8 mouse cellular contexts compared by ENCODE assay signal in the genomic region with DNA sequence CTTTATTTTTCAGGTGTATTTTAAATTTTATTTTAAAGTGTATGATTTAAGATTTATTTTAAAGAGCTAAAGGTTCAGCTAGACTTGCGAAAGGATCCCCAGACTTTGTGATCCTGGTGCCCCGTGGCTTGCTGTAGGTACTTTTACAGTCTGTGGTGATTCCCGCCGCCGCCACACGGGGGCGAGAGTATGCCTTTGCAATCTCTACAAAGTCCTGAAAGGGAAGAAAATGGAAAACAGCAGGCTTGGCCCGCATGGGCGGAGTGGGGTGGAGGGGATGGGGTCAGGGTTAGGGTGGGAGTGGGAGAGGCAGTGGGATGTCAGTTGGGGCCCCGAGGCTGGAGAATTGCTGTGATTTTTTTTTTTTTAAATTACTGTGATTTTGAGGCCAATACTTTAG. TPM values are rescaled to one million over a fixed set of nuclear protein-coding genes. Genes with fewer than 3 reads are reported as not detected.
DNase-seq lines count a peak whose midpoint lies in the region; ATAC-seq and TF ChIP-seq lines count a peak whose summit lies in the region.

No protein-coding gene starts in this region.

- H3K9me3 ChIP-seq in hindbrain, embryonic 14.5 days (ENCODE audit: control insufficient read depth, low read length) = no peaks in the 10 kb centered on the region
- H3K9me3 ChIP-seq in hindbrain, embryonic 13.5 days = no peaks in the 10 kb centered on the region
- H3K9me3 ChIP-seq in intestine, embryonic 14.5 days (ENCODE audit: control insufficient read depth, low read length) = no peaks in the 10 kb centered on the region
- no peaks in the 10 kb centered on the region for H3K9me3 ChIP-seq in stomach, embryonic 16.5 days (replicated peaks; ENCODE audit: control insufficient read depth, low read length)

- no peaks in the 10 kb centered on the region for H3K36me3 ChIP-seq in hindbrain, embryonic 14.5 days (replicated peaks; ENCODE audit: control insufficient read depth, insufficient read depth)
- H3K36me3 ChIP-seq in hindbrain, embryonic 13.5 days = no peaks in the 10 kb centered on the region
- H3K36me3 ChIP-seq in intestine, embryonic 14.5 days (ENCODE audit: control insufficient read depth, insufficient read depth, low read length) = no peaks in the 10 kb centered on the region
- H3K36me3 ChIP-seq in stomach, embryonic 16.5 days (ENCODE audit: control insufficient read depth, insufficient read depth, low read length) = no peaks in the 10 kb centered on the region

- intact Hi-C loops in left cerebral cortex, adult 2 months (cut with DNase I) = no loop called here

- H3K4me3 ChIP-seq in hindbrain, embryonic 14.5 days (replicated peaks; ENCODE audit: low read length) = no peak overlapping the region
- H3K4me3 ChIP-seq in hindbrain, embryonic 13.5 days = no peak overlapping the region
- no peak overlapping the region for H3K4me3 ChIP-seq in intestine, embryonic 14.5 days (ENCODE audit: low read depth, low read length)
- no peak overlapping the region for H3K4me3 ChIP-seq in left cerebral cortex, adult 2 months
- H3K4me3 ChIP-seq in stomach, embryonic 16.5 days (replicated peaks; ENCODE audit: low read length) = no peak overlapping the region

- no peak overlapping the region for H3K27ac ChIP-seq in hindbrain, embryonic 14.5 days
- no peak overlapping the region for H3K27ac ChIP-seq in hindbrain, embryonic 13.5 days
- no peak overlapping the region for H3K27ac ChIP-seq in intestine, embryonic 14.5 days (ENCODE audit: low read depth)
- H3K27ac ChIP-seq in left cerebral cortex, adult 2 months = no peak overlapping the region
- H3K27ac ChIP-seq in stomach, embryonic 16.5 days (ENCODE audit: low read length) = no peak overlapping the region

- peak; percentile 88 for DNase-seq in hindbrain, embryonic 14.5 days (ENCODE audit: low spot score)
- peak; percentile 80 for DNase-seq in cerebellum, adult 8-10 months
- peak; percentile 35 to 77 for DNase-seq in frontal cortex, postnatal 10 days (ENCODE audit: low spot score in 2 of 2)
- DNase-seq in intestine, embryonic 14.5 days (ENCODE audit: low spot score) = peak; percentile 98
- DNase-seq in left cerebral cortex, adult 2 months (ENCODE audit: extremely low spot score in 1 of 2, low spot score in 2 of 2) = peak; percentile 70 to 81
- peak; percentile 86 for DNase-seq in naive thymus-derived CD4-positive, alpha-beta T cell, adult 2 months (ENCODE audit: low read depth)

- H3K4me2 ChIP-seq in hindbrain, embryonic 14.5 days (replicated peaks) = no peak overlapping the region
- H3K4me2 ChIP-seq in hindbrain, embryonic 13.5 days = no peak overlapping the region
- H3K4me2 ChIP-seq in intestine, embryonic 14.5 days (ENCODE audit: low read length) = no peak overlapping the region
- no peak overlapping the region for H3K4me2 ChIP-seq in stomach, embryonic 16.5 days (ENCODE audit: low read depth, low read length)

- 4% methylated on average over 10 of the region's 10 CpGs for WGBS in hindbrain, embryonic 14.5 days
- 3% methylated on average over 10 of the region's 10 CpGs for WGBS in hindbrain, embryonic 13.5 days
- WGBS in intestine, embryonic 14.5 days = 3% methylated on average over 10 of the region's 10 CpGs
- 2% methylated on average over 10 of the region's 10 CpGs for WGBS in stomach, embryonic 16.5 days

- TF ChIP-seq CTCF in left cerebral cortex, adult 2 months (IDR thresholded peaks at IDR 0.05) = peak; percentile 82

- H3K4me1 ChIP-seq in hindbrain, embryonic 14.5 days (replicated peaks; ENCODE audit: control insufficient read depth, insufficient read depth, low read length) = 0 out of 2 replicates have a peak, but pooled peaks cover under 1% of the 10 kb centered on the region
- no peaks in the 10 kb centered on the region for H3K4me1 ChIP-seq in hindbrain, embryonic 13.5 days (replicated peaks)
- H3K4me1 ChIP-seq in intestine, embryonic 14.5 days (replicated peaks; ENCODE audit: control insufficient read depth, insufficient read depth, low read length) = no peaks in the 10 kb centered on the region
- peaks cover 5% of the 10 kb centered on the region; the same call in 1 of the 2 replicates for H3K4me1 ChIP-seq in stomach, embryonic 16.5 days (ENCODE audit: control insufficient read depth, insufficient read depth, low read length)

- ATAC-seq in hindbrain, embryonic 14.5 days (ENCODE audit: low FRiP score) = no peak
- ATAC-seq in hindbrain, embryonic 13.5 days (ENCODE audit: low FRiP score) = no peak
- ATAC-seq in intestine, embryonic 14.5 days (replicated peaks; ENCODE audit: low FRiP score, low TSS enrichment, low read depth) = 0 out of 2 replicates have a peak, but pooled peaks have one; percentile 18
- ATAC-seq in stomach, embryonic 16.5 days (ENCODE audit: insufficient read depth, low FRiP score) = peak; percentile 39; the same call in 1 of the 2 replicates

- no peak overlapping the region for H3K9ac ChIP-seq in hindbrain, embryonic 14.5 days
- H3K9ac ChIP-seq in hindbrain, embryonic 13.5 days = no peak overlapping the region
- H3K9ac ChIP-seq in intestine, embryonic 14.5 days (ENCODE audit: low read length) = no peak overlapping the region
- H3K9ac ChIP-seq in stomach, embryonic 16.5 days (ENCODE audit: low read length) = no peak overlapping the region

- H3K27me3 ChIP-seq in hindbrain, embryonic 14.5 days (ENCODE audit: control insufficient read depth, insufficient read depth, low read length) = no peaks in the 10 kb centered on the region
- H3K27me3 ChIP-seq in hindbrain, embryonic 13.5 days = no peaks in the 10 kb centered on the region
- no peaks in the 10 kb centered on the region for H3K27me3 ChIP-seq in intestine, embryonic 14.5 days (replicated peaks; ENCODE audit: control insufficient read depth, insufficient read depth, low read length)
- H3K27me3 ChIP-seq in stomach, embryonic 16.5 days (ENCODE audit: control insufficient read depth, insufficient read depth, low read length) = no peaks in the 10 kb centered on the region

RNA-seq across cellular contexts. Expression of gene Upk3b, which starts 7.7 kb away (rescaled TPM):
- not detected in 2 replicates for polyA plus RNA-seq in hindbrain, embryonic 14.5 days (2014; fragmentation: Nextera tagmentation; extraction: Ambion mirVana)
- polyA plus RNA-seq in hindbrain, embryonic 13.5 days (2015; fragmentation: Nextera tagmentation; extraction: Ambion mirVana) = 0.04 and 0.09 TPM in 2 replicates
- 52.1 and 53.5 TPM in 2 replicates for polyA plus RNA-seq in intestine, embryonic 14.5 days (2014; fragmentation: Nextera tagmentation; extraction: Ambion mirVana)
- not detected for total RNA-seq in left cerebral cortex, adult 2 months (2021)
- 34.0 and 38.2 TPM in 2 replicates for polyA plus RNA-seq in stomach, embryonic 16.5 days (2015; fragmentation: Nextera tagmentation; extraction: Ambion mirVana)

RNA-seq across cellular contexts. Expression of gene Upk3bl, which starts 8.3 kb away (rescaled TPM):
- not detected in 2 replicates for polyA plus RNA-seq in hindbrain, embryonic 14.5 days (2014; fragmentation: Nextera tagmentation; extraction: Ambion mirVana)
- polyA plus RNA-seq in hindbrain, embryonic 13.5 days (2015; fragmentation: Nextera tagmentation; extraction: Ambion mirVana) = not detected in 2 replicates
- polyA plus RNA-seq in intestine, embryonic 14.5 days (2014; fragmentation: Nextera tagmentation; extraction: Ambion mirVana) = 0.41 and 1.6 TPM in 2 replicates
- total RNA-seq in left cerebral cortex, adult 2 months (2021) = not detected
- polyA plus RNA-seq in stomach, embryonic 16.5 days (2015; fragmentation: Nextera tagmentation; extraction: Ambion mirVana) = 190 and 227 TPM in 2 replicates

RNA-seq across cellular contexts. Expression of gene Rasa4, which starts 37.7 kb away (rescaled TPM):
- polyA plus RNA-seq in hindbrain, embryonic 14.5 days (2014; fragmentation: Nextera tagmentation; extraction: Ambion mirVana) = 13.6 and 15.0 TPM in 2 replicates
- polyA plus RNA-seq in hindbrain, embryonic 13.5 days (2015; fragmentation: Nextera tagmentation; extraction: Ambion mirVana) = 16.2 and 17.3 TPM in 2 replicates
- polyA plus RNA-seq in intestine, embryonic 14.5 days (2014; fragmentation: Nextera tagmentation; extraction: Ambion mirVana) = 22.6 and 26.1 TPM in 2 replicates
- 1 to 10 TPM; 5.4 to 5.8 TPM for total RNA-seq in left cerebral cortex, adult 2 months (2021)
- polyA plus RNA-seq in stomach, embryonic 16.5 days (2015; fragmentation: Nextera tagmentation; extraction: Ambion mirVana) = 9.6 and 9.7 TPM in 2 replicates

RNA-seq across cellular contexts. Expression of gene Dtx2, which starts 51.4 kb away (rescaled TPM):
- 23.1 and 24.2 TPM in 2 replicates for polyA plus RNA-seq in hindbrain, embryonic 14.5 days (2014; fragmentation: Nextera tagmentation; extraction: Ambion mirVana)
- 25.6 and 28.3 TPM in 2 replicates for polyA plus RNA-seq in hindbrain, embryonic 13.5 days (2015; fragmentation: Nextera tagmentation; extraction: Ambion mirVana)
- 23.2 and 24.6 TPM in 2 replicates for polyA plus RNA-seq in intestine, embryonic 14.5 days (2014; fragmentation: Nextera tagmentation; extraction: Ambion mirVana)
- 1 to 10 TPM; 8.0 to 9.5 TPM for total RNA-seq in left cerebral cortex, adult 2 months (2021)
- 23.7 and 24.5 TPM in 2 replicates for polyA plus RNA-seq in stomach, embryonic 16.5 days (2015; fragmentation: Nextera tagmentation; extraction: Ambion mirVana)

Comparison
In these comparisons a context has a peak if more than half of its experiments do, and no peak if none do; other contexts are left out.
1. ATAC-seq: peak in intestine, embryonic 14.5 days (single experiment) and stomach, embryonic 16.5 days (single experiment); none in hindbrain, embryonic 14.5 days (single experiment) and hindbrain, embryonic 13.5 days (single experiment).
2. RNA of gene Upk3b, which starts 7.7 kb away (polyA plus RNA-seq): 52.1 to 53.5 TPM in intestine, embryonic 14.5 days and 34.0 to 38.2 TPM in stomach, embryonic 16.5 days; 0.04 to 0.09 TPM in hindbrain, embryonic 13.5 days and not detected in hindbrain, embryonic 14.5 days; every median in the first group is over 10 times any median in the second.
3. RNA of gene Upk3bl, which starts 8.3 kb away (polyA plus RNA-seq): 190 to 227 TPM in stomach, embryonic 16.5 days; 0.41 to 1.6 TPM in intestine, embryonic 14.5 days, not detected in hindbrain, embryonic 13.5 days and not detected in hindbrain, embryonic 14.5 days; every median in the first group is over 10 times any median in the second.
4. Peak in every context shown above with its lines, with median percentiles within 50 percentile points of each other: DNase-seq.